Mouse (Mus musculus) cerebellum, adult 11-12 months (tissue): ENCODE measurements around the gene Itsn1.

Experiments used
- DNase-seq: peaks from one replicate; pipeline ENCODE4 v3.0.0; 2022

The Itsn1 gene

GRCm38 (mm10) chr16:91729066-91729482 is at the start of gene Itsn1:
TSS of gene Itsn1 (plus strand) at chr16:91729281.
- peak; percentile 100 for DNase-seq

GRCm38 (mm10) chr16:91680656-91681055 is 48.4 kb upstream of the Itsn1 start:
- no peak for DNase-seq

- no peak for DNase-seq
These were observed 43.6 kb upstream of the Itsn1 start for GRCm38 (mm10) chr16:91685526-91685925.

GRCm38 (mm10) chr16:91686369-91686768 is 42.7 kb upstream of the Itsn1 start:
- no peak for DNase-seq

GRCm38 (mm10) chr16:91688023-91688618 is 41.0 kb upstream of the Itsn1 start:
- no peak for DNase-seq

GRCm38 (mm10) chr16:91688619-91689334 is 40.3 kb upstream of the Itsn1 start, which contains the start of gene Donson:
TSS of gene Donson (minus strand) at chr16:91688770.
- DNase-seq: peak; percentile 93

- no peak for DNase-seq
These were observed 39.3 kb upstream of the Itsn1 start for GRCm38 (mm10) chr16:91689791-91690190.

GRCm38 (mm10) chr16:91694455-91695084 is 34.5 kb upstream of the Itsn1 start:
- DNase-seq: peak; percentile 55

- DNase-seq: no peak
These were observed 33.8 kb upstream of the Itsn1 start for GRCm38 (mm10) chr16:91695108-91695755.

GRCm38 (mm10) chr16:91698995-91699394 is 30.1 kb upstream of the Itsn1 start:
- DNase-seq: no peak

GRCm38 (mm10) chr16:91701908-91702307 is 27.2 kb upstream of the Itsn1 start:
- no peak for DNase-seq

GRCm38 (mm10) chr16:91702771-91703188 is 26.3 kb upstream of the Itsn1 start:
- DNase-seq: no peak

GRCm38 (mm10) chr16:91704603-91705340 is 24.3 kb upstream of the Itsn1 start:
- DNase-seq: no peak

GRCm38 (mm10) chr16:91710241-91710640 is 18.8 kb upstream of the Itsn1 start:
- no peak for DNase-seq

- DNase-seq: no peak
These were observed 12.1 kb upstream of the Itsn1 start for GRCm38 (mm10) chr16:91716927-91717349.

GRCm38 (mm10) chr16:91717399-91717798 is 11.7 kb upstream of the Itsn1 start:
- DNase-seq: no peak

- peak; percentile 51 for DNase-seq
These were observed 4.8 kb upstream of the Itsn1 start for GRCm38 (mm10) chr16:91724247-91724646.

GRCm38 (mm10) chr16:91727433-91727832 is 1.6 kb upstream of the Itsn1 start:
- peak; percentile 64 for DNase-seq

- DNase-seq: peak; percentile 100
These were observed 687 bp upstream of the Itsn1 start, which contains the start of gene Cryzl1 for GRCm38 (mm10) chr16:91728123-91729065. TSS of gene Cryzl1 (minus strand) at chr16:91728975.

GRCm38 (mm10) chr16:91729821-91730441 is 850 bp downstream of the Itsn1 start:
- DNase-seq: peak; percentile 76

- no peak for DNase-seq
These were observed 1.4 kb downstream of the Itsn1 start for GRCm38 (mm10) chr16:91730446-91730845.
